Mouse (Mus musculus) spleen, postnatal 10 days (tissue): ENCODE results near the gene Rbpjl.

Source experiments
- DNase-seq, 2 experiments: peaks; one replicate each; pipeline ENCODE4 v3.0.0; 2021 to 2022; ENCODE audit warnings: low spot score in 2 of 2

Rbpjl gene

GRCm38 (mm10) chr2:164402906-164403305 is at the start of gene Rbpjl:
Rbpjl (plus strand) TSS chr2:164403141.
- peak; percentile 49 to 82 for DNase-seq

GRCm38 (mm10) chr2:164353356-164353755 is 49.6 kb upstream of the Rbpjl start:
- DNase-seq = no peak

GRCm38 (mm10) chr2:164356177-164356967 is 46.6 kb upstream of the Rbpjl start:
- DNase-seq = peak in 1 of 2 experiments; percentile 29

DNA sequence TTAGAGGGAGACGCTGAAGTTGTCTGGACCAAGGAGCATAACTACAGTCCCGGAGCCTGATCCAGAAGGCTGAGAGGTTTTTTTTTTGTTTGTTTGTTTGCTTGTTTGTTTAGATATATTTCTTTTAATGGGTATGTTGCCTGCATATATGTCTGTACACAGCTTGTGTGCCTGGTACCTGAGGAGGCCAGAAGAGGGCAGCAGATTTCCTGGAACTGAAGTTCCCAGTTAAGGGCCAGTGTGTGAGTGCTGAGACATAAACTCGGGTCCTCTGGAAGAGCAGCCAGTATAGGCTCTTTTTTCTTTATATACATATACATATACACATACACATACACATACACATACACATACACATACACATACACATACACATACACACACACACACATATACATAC is 44.6 kb upstream of the Rbpjl start:
- peak in 1 of 2 experiments; percentile 42 for DNase-seq

GRCm38 (mm10) chr2:164359031-164359430 is 43.9 kb upstream of the Rbpjl start:
- DNase-seq = no peak

- no peak for DNase-seq
Observed at GRCm38 (mm10) chr2:164359668-164360067, 43.3 kb upstream of the Rbpjl start.

- no peak for DNase-seq
Observed at GRCm38 (mm10) chr2:164360974-164361657, 41.8 kb upstream of the Rbpjl start.

DNA sequence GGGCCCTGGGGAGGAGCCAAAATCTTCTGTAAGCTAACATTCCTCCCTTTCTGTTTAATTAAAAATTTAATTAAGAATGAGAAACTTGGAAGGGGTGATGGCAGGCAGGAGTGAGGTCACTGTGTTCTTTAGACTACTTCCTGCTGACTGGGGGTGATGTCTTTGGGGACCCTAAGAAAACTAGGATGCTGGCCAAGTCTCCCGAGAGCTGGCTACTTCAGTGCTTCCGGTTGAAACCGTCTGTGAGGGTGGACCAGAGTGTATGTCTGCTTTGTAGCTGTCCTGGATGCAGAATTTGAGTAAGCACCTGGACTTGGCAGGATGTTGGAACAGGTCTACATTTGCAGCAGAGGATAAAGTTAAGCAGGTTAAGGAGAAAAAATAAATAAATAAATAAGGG is 36.0 kb upstream of the Rbpjl start:
- DNase-seq = no peak

DNA sequence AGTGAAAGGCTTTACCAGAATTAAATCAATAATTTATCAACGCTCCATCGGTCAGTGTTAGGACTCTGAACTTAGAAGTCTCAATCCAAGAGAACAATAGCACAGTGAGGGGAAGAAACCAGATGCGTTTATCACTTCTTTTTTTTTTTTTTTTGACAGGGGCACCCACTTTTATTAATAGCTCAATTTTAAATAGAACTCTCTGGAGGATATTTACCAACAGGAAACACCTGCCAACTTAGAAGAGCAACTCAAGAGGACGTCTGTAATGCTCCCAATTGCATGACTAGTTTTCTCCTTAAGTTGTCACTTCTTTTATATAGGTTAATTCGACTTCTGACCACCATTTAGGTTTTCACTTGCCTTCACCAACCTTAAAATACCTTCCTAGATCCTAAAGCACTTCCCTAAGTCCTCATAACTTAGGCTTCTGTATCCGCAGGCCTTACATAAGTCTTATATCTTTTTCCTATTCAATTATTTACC is 34.3 kb upstream of the Rbpjl start:
- no peak for DNase-seq

DNA sequence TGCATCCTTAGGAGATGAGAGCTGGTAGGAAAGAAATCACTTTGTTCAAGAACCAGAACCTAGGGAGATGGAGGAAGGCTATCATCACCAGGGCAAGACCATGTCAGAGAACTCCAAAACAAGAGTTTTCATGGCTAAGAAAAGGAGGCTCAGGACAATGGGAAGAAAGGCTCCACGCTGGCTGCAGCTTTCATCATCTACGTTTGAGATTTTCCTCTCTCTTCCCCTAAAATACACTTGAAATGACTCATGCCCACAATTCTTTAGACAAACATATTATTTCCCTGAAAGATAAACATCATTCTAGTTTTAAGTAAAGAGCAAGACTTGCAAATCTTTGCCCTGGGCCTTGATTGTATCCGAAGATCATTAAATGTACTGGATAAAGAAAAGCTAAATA is 31.6 kb upstream of the Rbpjl start:
- DNase-seq = no peak

- DNase-seq = no peak
Observed at GRCm38 (mm10) chr2:164372408-164373053, 30.4 kb upstream of the Rbpjl start.

DNA sequence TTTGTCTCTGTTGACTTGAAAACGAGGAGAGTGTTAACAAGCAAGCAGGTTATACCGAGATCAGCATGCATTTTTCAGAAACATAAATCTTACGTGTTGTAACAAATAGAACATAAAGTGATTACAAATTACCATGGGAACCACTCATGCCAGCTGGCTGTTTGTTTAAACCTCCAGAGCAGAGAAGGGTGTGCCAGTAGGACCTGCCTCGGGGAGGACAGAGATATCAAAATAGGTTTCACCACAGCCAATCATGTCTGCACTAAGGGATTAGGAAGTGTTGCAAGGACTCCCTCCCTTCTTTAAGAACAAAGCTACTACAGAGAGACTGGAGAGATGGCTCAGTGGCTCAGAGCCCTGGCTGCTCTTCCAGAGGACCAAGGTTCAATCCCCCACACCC is 29.8 kb upstream of the Rbpjl start:
- DNase-seq = no peak

GRCm38 (mm10) chr2:164377478-164378426 is 25.2 kb upstream of the Rbpjl start:
- no peak for DNase-seq

DNA sequence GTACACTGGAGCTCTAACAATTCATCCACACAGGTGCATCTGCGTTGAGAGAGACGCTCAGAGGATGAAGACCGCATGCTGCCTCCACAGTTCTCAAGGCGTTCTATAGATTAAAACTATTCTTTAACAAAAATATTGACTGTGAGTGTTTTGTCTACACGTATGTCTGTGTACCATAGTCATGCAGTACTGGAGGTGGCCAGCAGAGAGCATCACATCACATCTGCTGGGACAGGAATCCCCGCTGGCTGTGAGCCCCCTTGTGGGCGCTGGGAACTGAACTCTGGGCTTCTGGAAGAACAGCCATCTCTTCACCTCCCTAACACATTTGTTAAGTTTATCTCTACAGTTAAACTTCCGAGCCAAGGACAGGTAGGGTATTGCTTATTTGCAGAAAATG is 21.2 kb upstream of the Rbpjl start:
- peak in 1 of 2 experiments; percentile 45 for DNase-seq

DNA sequence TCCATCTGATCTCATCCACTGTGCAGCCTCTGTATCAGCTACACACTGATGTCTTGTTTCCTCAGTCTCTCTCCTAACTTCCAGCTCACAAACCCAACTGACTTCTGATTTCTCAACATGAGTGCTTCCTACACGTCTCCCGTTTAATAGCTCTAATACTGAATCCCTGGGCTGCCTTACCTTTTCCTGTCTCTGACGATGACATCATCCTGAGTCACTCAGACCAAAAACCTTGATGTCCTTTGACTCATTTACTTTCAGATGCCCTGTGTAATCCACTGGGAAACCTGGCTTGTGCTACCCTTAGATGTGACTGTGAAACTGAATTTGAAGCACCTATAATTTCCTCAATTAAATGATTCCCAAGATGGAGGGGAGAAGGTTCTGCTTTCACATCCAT is 20.0 kb upstream of the Rbpjl start:
- no peak for DNase-seq

DNA sequence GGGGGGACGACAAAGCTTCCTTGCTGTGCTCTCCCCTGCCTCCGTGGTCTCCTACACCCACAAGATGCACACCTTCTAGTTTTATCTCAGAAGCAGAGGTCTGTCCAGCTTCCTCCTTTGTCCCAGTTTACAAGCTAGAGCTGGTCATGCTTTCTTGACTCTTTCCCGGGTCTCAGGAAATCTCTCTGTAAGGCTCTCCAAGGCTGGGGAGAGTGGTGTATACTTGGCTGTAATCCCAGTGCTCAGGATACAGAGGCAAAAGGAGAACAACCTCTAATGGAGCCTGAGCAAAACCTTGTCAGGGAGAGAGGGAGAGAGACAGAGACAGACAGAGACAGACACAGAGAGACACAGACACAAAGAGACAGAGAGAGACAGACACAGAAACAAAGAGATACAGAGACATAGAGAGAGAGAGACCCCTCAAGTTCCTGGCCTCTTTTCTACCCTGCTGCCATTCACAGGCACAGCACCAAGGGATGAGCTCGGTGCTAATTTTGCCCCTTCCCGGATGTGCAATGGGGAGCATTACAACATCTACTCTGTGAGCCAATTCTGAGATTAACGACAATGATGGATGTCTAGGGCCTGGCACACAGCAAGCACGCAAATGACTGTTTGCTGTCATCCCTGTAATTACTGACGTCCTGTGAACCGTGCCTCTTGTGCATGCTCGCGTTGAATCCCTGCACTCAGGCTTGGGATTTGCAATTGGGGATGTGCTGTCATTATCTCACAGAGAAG is 19.1 kb upstream of the Rbpjl start:
- no peak for DNase-seq

DNA sequence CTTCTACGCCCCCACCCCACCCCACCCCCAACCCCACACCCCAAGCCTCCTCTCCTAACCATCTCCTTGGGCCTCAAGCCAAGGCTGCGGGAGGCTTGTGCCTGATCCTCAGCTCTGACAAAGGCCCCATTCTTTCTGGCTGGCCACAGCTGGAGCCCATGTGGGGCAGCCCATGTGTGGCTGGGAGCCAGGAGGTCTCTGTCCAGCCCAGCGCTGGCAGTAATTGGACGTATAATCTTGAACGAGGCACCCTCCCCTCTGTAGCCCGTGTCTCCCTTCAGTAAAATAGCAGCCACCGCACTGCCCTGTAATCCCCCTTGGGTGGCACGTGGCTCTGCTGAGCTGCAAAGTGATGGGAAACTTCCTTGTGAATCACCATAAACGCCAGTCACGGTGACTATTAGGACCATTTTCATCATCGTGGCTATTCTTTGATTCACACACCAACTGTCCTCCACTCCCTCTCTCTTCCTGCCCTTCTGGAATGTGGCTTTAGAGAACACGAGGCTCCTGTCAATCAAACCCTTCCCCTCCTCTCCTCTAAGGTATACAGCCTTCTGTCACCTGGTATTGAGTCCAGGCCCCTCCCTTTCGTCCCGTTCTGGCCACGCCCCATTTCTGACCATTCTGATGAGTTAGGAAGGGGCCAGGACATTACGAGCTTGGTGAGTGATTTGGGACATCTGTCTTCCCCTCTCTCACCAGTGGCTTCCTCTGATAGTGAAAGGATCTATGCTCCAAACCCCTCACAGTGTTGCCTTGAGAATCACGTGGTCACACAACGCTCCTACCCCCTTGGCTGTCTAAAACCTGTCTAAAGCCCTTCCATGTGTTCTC is 16.8 kb upstream of the Rbpjl start:
- no peak for DNase-seq

- peak in 1 of 2 experiments; percentile 76 for DNase-seq
Observed at GRCm38 (mm10) chr2:164386953-164387352, 16.0 kb upstream of the Rbpjl start.

DNA sequence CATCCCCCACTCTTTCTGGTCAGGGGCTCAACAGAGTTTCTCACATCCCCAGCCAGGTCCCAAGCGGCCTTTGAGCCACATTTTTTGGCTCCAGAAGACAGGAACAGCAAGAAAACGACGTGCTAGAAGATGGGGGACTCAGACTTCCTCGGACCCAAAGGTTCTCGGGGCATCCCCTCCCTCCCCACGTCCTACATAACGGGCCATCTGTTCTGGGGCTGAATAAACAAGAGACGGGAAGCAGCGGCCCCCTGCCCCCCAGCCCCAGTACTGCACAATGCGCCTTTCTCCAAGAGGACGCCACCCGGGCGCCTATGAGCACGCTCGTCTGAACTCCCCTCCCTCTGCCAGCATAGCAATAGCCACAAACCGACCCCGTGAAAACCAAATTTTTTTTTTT is 13.9 kb upstream of the Rbpjl start, which contains the start of gene Slpi:
Slpi (minus strand) TSS at position 76 of the 400 bp plus-strand sequence.
- DNase-seq = peak in 1 of 2 experiments; percentile 20

DNA sequence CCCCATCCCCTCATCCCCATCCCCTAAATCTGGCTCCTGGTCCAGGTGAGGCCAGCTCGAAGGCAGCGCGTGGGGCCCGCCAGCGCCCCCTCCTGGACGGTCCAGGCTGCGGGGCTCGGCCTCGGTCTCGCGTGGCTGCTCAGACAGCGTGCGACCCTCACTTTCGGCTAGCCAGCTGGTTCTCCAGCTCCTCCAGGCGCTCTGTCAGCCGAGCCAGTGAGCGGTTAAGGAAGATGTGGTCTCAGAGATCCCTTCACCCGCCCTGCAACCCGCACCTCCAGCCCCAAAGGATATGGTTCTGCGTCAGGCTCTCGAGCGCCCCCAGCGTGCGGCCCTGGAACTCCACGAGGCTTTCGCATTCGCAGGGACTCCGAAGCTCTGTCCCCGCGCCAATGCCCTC is 13.4 kb upstream of the Rbpjl start:
- peak; percentile 69 to 86 for DNase-seq
